Mouse (Mus musculus) E14TG2a.4 (cell line): ENCODE measurements around the gene Haus4.

Source experiments
- H3K27me3 ChIP-seq: 2 replicates; pipeline ENCODE4 v1.6.1; 2014; ENCODE audit warnings: low read length, control low read depth; ENCODE audit not compliant: insufficient read depth
- H3K36me3 ChIP-seq: 2 replicates; pipeline ENCODE4 v1.6.1; 2014; ENCODE audit warnings: low read length, control low read depth; ENCODE audit not compliant: insufficient read depth
- H3K4me1 ChIP-seq: replicated peaks from 2 replicates; pipeline ENCODE4 v1.6.1; 2014; ENCODE audit warnings: low read depth, low read length, control low read depth
- H3K4me3 ChIP-seq: replicated peaks from 2 replicates; pipeline ENCODE4 v1.5.1; 2014; ENCODE audit warnings: mild to moderate bottlenecking, low read length
- H3K9me3 ChIP-seq: 2 replicates; pipeline ENCODE4 v1.6.1; 2014; ENCODE audit warnings: low read length, control low read depth
- CTCF ChIP-seq: conservative IDR thresholded peaks from 2 replicates; pipeline ENCODE4 v1.5.1; 2014; ENCODE audit warnings: low read length
- NANOG ChIP-seq: IDR thresholded peaks from 2 replicates; pipeline ENCODE4 v1.6.1; 2014; ENCODE audit warnings: borderline replicate concordance, low read length, mixed read lengths
- POU5F1 ChIP-seq: IDR thresholded peaks from 2 replicates; pipeline ENCODE4 v1.6.1; 2014; ENCODE audit warnings: low read length, borderline replicate concordance

Gene Haus4

GRCm38 (mm10) chr14:54553975-54554769, at the start of gene Haus4:
Gene Haus4, minus strand, starts transcription at chr14:54554616.
- TF ChIP-seq POU5F1 (no peak), CTCF (peak; percentile 41), NANOG (no peak)
- Histone ChIP-seq H3K36me3 (peaks cover 40% of the 10 kb centered on the region), H3K4me3 (peak within 1 kb of the TSS; percentile 82), H3K4me1 (no peaks in the 10 kb centered on the region), H3K27me3 (no peaks in the 10 kb centered on the region; the same call in 1 of the 2 replicates), H3K9me3 (peaks cover 47% of the 10 kb centered on the region)

- H3K9me3 ChIP-seq: no peaks in the 10 kb centered on the region
- no peaks in the 10 kb centered on the region for H3K27me3 ChIP-seq
- H3K36me3 ChIP-seq: peaks cover 6% of the 10 kb centered on the region; the same call in 1 of the 2 replicates
- TF ChIP-seq CTCF (no peak), POU5F1 (no peak), NANOG (no peak)
- H3K4me1 ChIP-seq: peaks cover 35% of the 10 kb centered on the region
- H3K4me3 ChIP-seq: peak overlapping the region; percentile 86
These were observed 49.3 kb upstream of the Haus4 start for GRCm38 (mm10) chr14:54603686-54604085.

- Histone ChIP-seq H3K27me3 (no peaks in the 10 kb centered on the region), H3K4me3 (peak overlapping the region; percentile 86), H3K4me1 (peaks cover 35% of the 10 kb centered on the region), H3K9me3 (no peaks in the 10 kb centered on the region), H3K36me3 (peaks cover 6% of the 10 kb centered on the region; the same call in 1 of the 2 replicates)
- TF ChIP-seq POU5F1: no peak
These were observed 48.7 kb upstream of the Haus4 start for GRCm38 (mm10) chr14:54603038-54603654.

GRCm38 (mm10) chr14:54602613-54603012, 48.2 kb upstream of the Haus4 start:
- peaks cover 33% of the 10 kb centered on the region for H3K4me1 ChIP-seq
- no peaks in the 10 kb centered on the region for H3K27me3 ChIP-seq
- peaks cover 6% of the 10 kb centered on the region; the same call in 1 of the 2 replicates for H3K36me3 ChIP-seq
- TF ChIP-seq POU5F1: no peak
- TF ChIP-seq CTCF: no peak
- TF ChIP-seq NANOG: no peak
- peak overlapping the region; percentile 86 for H3K4me3 ChIP-seq
- H3K9me3 ChIP-seq: no peaks in the 10 kb centered on the region

GRCm38 (mm10) chr14:54601601-54602000, 47.2 kb upstream of the Haus4 start:
- Histone ChIP-seq H3K9me3 (no peaks in the 10 kb centered on the region), H3K36me3 (peaks cover 6% of the 10 kb centered on the region; the same call in 1 of the 2 replicates), H3K4me3 (no peak overlapping the region), H3K4me1 (peaks cover 36% of the 10 kb centered on the region), H3K27me3 (no peaks in the 10 kb centered on the region)
- TF ChIP-seq POU5F1 (no peak), CTCF (no peak), NANOG (no peak)

- Histone ChIP-seq H3K36me3 (peaks cover 6% of the 10 kb centered on the region; the same call in 1 of the 2 replicates), H3K27me3 (peaks cover 14% of the 10 kb centered on the region), H3K9me3 (no peaks in the 10 kb centered on the region), H3K4me3 (no peak overlapping the region), H3K4me1 (peaks cover 40% of the 10 kb centered on the region)
- TF ChIP-seq CTCF (peak; percentile 59), POU5F1 (no peak), NANOG (no peak)
These were observed 42.7 kb upstream of the Haus4 start for GRCm38 (mm10) chr14:54597084-54597483.

- H3K27me3 ChIP-seq: peaks cover 14% of the 10 kb centered on the region
- TF ChIP-seq NANOG: no peak
- no peak for TF ChIP-seq CTCF
- no peak for TF ChIP-seq POU5F1
- peaks cover 53% of the 10 kb centered on the region for H3K4me1 ChIP-seq
These were observed 40.4 kb upstream of the Haus4 start for GRCm38 (mm10) chr14:54594631-54595414.

GRCm38 (mm10) chr14:54594055-54594454, 39.6 kb upstream of the Haus4 start:
- TF ChIP-seq NANOG (no peak), POU5F1 (no peak), CTCF (peak; percentile 59)
- Histone ChIP-seq H3K4me3 (0 out of 2 replicates have a peak overlapping the region, but pooled peaks have one; percentile 77), H3K9me3 (no peaks in the 10 kb centered on the region), H3K4me1 (peaks cover 53% of the 10 kb centered on the region), H3K27me3 (peaks cover 14% of the 10 kb centered on the region), H3K36me3 (peaks cover 9% of the 10 kb centered on the region)

More at GRCm38 (mm10) chr14:54594631-54595414, 40.4 kb upstream of the Haus4 start:
- peaks cover 13% of the 10 kb centered on the region for H3K36me3 ChIP-seq
- peak overlapping the region; percentile 77 for H3K4me3 ChIP-seq
- H3K9me3 ChIP-seq: no peaks in the 10 kb centered on the region
